Mouse (Mus musculus) ES-E14 (cell line): ENCODE measurements around the gene Osbpl6.

Experiments
- CHD2 ChIP-seq: IDR thresholded peaks from 2 replicates; pipeline ENCODE4 v1.6.1; 2014; ENCODE audit warnings: mild to moderate bottlenecking, low read depth, low read length, inconsistent platforms
- HCFC1 ChIP-seq: IDR thresholded peaks from 2 replicates; pipeline ENCODE4 v1.6.1; 2012; ENCODE audit warnings: low read length, inconsistent platforms, borderline replicate concordance; ENCODE audit not compliant: insufficient read depth
- MAFK ChIP-seq: IDR thresholded peaks from 2 replicates; pipeline ENCODE4 v1.6.1; 2014; ENCODE audit warnings: mild to moderate bottlenecking, low read depth, low read length, inconsistent platforms; ENCODE audit not compliant: insufficient read depth
- ZC3H11A ChIP-seq: IDR thresholded peaks from 2 replicates; pipeline ENCODE4 v1.6.1; 2012; ENCODE audit warnings: low read depth, mild to moderate bottlenecking, inconsistent platforms, low read length, borderline replicate concordance
- ZNF384 ChIP-seq: IDR thresholded peaks from 2 replicates; pipeline ENCODE4 v1.6.1; 2012; ENCODE audit warnings: low read depth, low read length, inconsistent platforms

GRCm38 (mm10) chr2:76555852-76556558 is 149.7 kb downstream of the Osbpl6 start:
- no peak for TF ChIP-seq HCFC1
- TF ChIP-seq MAFK: no peak
- no peak for TF ChIP-seq CHD2
- TF ChIP-seq ZC3H11A: no peak
- TF ChIP-seq ZNF384: no peak
